Mouse (Mus musculus) MEL (cell line): ENCODE measurements around the gene Hoxb9. TPM values are rescaled to one million over a fixed set of nuclear protein-coding genes. Genes with fewer than 3 reads are reported as not detected.

Experiments used
- DNase-seq: peaks from one replicate; pipeline ENCODE4 v3.0.0; 2011; ENCODE audit warnings: low read depth, low spot score
- H3K27ac ChIP-seq: 2 replicates; pipeline ENCODE4 v1.5.1; 2012; ENCODE audit warnings: low read depth, mild to moderate bottlenecking, control low read depth, low read length, moderate library complexity; ENCODE audit not compliant: control insufficient read depth
- H3K27me3 ChIP-seq, 2 experiments: fragments of 150-350 bp in 1 of 2; sonication (generic) in 1 of 2; 2 replicates each; pipeline ENCODE4 v1.6.1; 2012; ENCODE audit warnings: low read length in 2 of 2, mild to moderate bottlenecking in 2 of 2, improper control_type of control experiment in 1 of 2, moderate library complexity in 1 of 2; ENCODE audit not compliant: insufficient read depth in 2 of 2, control insufficient read depth in 1 of 2
- H3K36me3 ChIP-seq, 2 experiments: 2 replicates each; pipeline ENCODE4 v1.6.1; 2012 to 2014; ENCODE audit warnings: low read length in 2 of 2, improper control_type of control experiment in 1 of 2, inconsistent platforms in 1 of 2, mild to moderate bottlenecking in 1 of 2; ENCODE audit not compliant: insufficient read depth in 2 of 2, control insufficient read depth in 1 of 2
- H3K4me1 ChIP-seq, 2 experiments: fragments of 150-350 bp in 1 of 2; sonication (generic) in 1 of 2; 2 replicates each; pipeline ENCODE4 v1.6.1; 2012; ENCODE audit warnings: low read length in 2 of 2, improper control_type of control experiment in 1 of 2, mild to moderate bottlenecking in 1 of 2; ENCODE audit not compliant: insufficient read depth in 2 of 2, control insufficient read depth in 1 of 2
- H3K4me3 ChIP-seq, 2 experiments: fragments of 150-350 bp in 1 of 2; sonication (generic) in 1 of 2; 2 replicates each; pipeline ENCODE4 v1.5.1; 2012; ENCODE audit warnings: low read depth in 2 of 2, low read length in 2 of 2, mild to moderate bottlenecking in 2 of 2, moderate library complexity in 2 of 2, control low read depth in 1 of 2, improper control_type of control experiment in 1 of 2; ENCODE audit not compliant: control insufficient read depth in 1 of 2, insufficient read depth in 1 of 2
- H3K79me2 ChIP-seq: 2 replicates; pipeline ENCODE4 v1.6.1; 2012; ENCODE audit warnings: mild to moderate bottlenecking, low read length, moderate library complexity; ENCODE audit not compliant: control insufficient read depth, poor library complexity, insufficient read depth
- H3K9ac ChIP-seq: 2 replicates; pipeline ENCODE4 v1.6.1; 2012; ENCODE audit warnings: low read depth, mild to moderate bottlenecking, control low read depth, low read length, moderate library complexity; ENCODE audit not compliant: control insufficient read depth, poor library complexity, severe bottlenecking
- H3K9me3 ChIP-seq: fragments of 150-350 bp; sonication (generic); replicated peaks from 2 replicates; pipeline ENCODE4 v1.6.1; 2012; ENCODE audit warnings: mild to moderate bottlenecking, low read length, improper control_type of control experiment, moderate library complexity; ENCODE audit not compliant: insufficient read depth
- BHLHE40 ChIP-seq: IDR thresholded peaks from 2 replicates; pipeline ENCODE4 v1.6.1; 2012; ENCODE audit warnings: low read depth, mild to moderate bottlenecking, inconsistent platforms, low read length, improper control_type of control experiment, borderline replicate concordance
- GATA1 ChIP-seq: IDR thresholded peaks from 2 replicates; pipeline ENCODE4 v1.6.1; 2011; ENCODE audit warnings: low read depth, low read length, improper control_type of control experiment
- JUND ChIP-seq: IDR thresholded peaks from 2 replicates; pipeline ENCODE4 v1.6.1; 2011; ENCODE audit warnings: low read depth, mild to moderate bottlenecking, improper control_type of control experiment, low read length
- KAT2A ChIP-seq: conservative IDR thresholded peaks from 2 replicates; pipeline ENCODE4 v1.6.1; 2012; ENCODE audit warnings: low read depth, low read length, improper control_type of control experiment, inconsistent platforms
- MEF2A ChIP-seq: IDR thresholded peaks from 2 replicates; pipeline ENCODE4 v1.6.1; 2014; ENCODE audit warnings: low read depth, mild to moderate bottlenecking, inconsistent platforms, low read length, improper control_type of control experiment; ENCODE audit not compliant: poor library complexity, insufficient replicate concordance, severe bottlenecking; ENCODE audit errors: extremely low read depth
- MXI1 ChIP-seq: IDR thresholded peaks from 2 replicates; pipeline ENCODE4 v1.6.1; 2011; ENCODE audit warnings: mild to moderate bottlenecking, low read depth, low read length, improper control_type of control experiment
- NRF1 ChIP-seq: IDR thresholded peaks from 2 replicates; pipeline ENCODE4 v1.6.1; 2014; ENCODE audit warnings: low read depth, mild to moderate bottlenecking, inconsistent platforms, low read length, improper control_type of control experiment, moderate library complexity; ENCODE audit not compliant: poor library complexity, insufficient read depth, severe bottlenecking
- POLR2AphosphoS2 ChIP-seq: IDR thresholded peaks from 2 replicates; pipeline ENCODE4 v1.6.1; 2011; ENCODE audit warnings: low read length, improper control_type of control experiment
- SMC3 ChIP-seq: IDR thresholded peaks from 2 replicates; pipeline ENCODE4 v1.6.1; 2011; ENCODE audit warnings: low read depth, low read length, improper control_type of control experiment
- TAL1 ChIP-seq: IDR thresholded peaks from 2 replicates; pipeline ENCODE4 v1.6.1; 2012; ENCODE audit warnings: mild to moderate bottlenecking, inconsistent platforms, low read length, moderate library complexity, mixed read lengths
- TBP ChIP-seq: IDR thresholded peaks from 2 replicates; pipeline ENCODE4 v1.8.0; 2011; ENCODE audit warnings: low read depth, low read length, improper control_type of control experiment
- TCF12 ChIP-seq: IDR thresholded peaks from 2 replicates; pipeline ENCODE4 v1.6.1; 2014; ENCODE audit warnings: low read depth, mild to moderate bottlenecking, inconsistent platforms, low read length, improper control_type of control experiment, moderate library complexity
- ZC3H11A ChIP-seq: IDR thresholded peaks from 2 replicates; pipeline ENCODE4 v1.6.1; 2012; ENCODE audit warnings: low read depth, mild to moderate bottlenecking, inconsistent platforms, low read length, improper control_type of control experiment
- ZMIZ1 ChIP-seq: IDR thresholded peaks from 2 replicates; pipeline ENCODE4 v1.6.1; 2012; ENCODE audit warnings: low read depth, mild to moderate bottlenecking, inconsistent platforms, low read length, improper control_type of control experiment, moderate library complexity
- polyA plus RNA-seq, 2 experiments: library from polyadenylated mRNA; stranded (reverse) in 1 of 2; unstranded in 1 of 2; fragments of >175 nt in 1 of 2; fragments of >200 nt in 1 of 2; gene quantifications; 2 replicates each; pipeline versions ENCODE4 v1.2.1 to v1.2.4; 2012; ENCODE audit warnings: low replicate concordance in 2 of 2, low read depth in 1 of 2; ENCODE audit not compliant: insufficient read length in 2 of 2, insufficient read depth in 1 of 2, missing spikeins in 1 of 2
- total RNA-seq: library from RNA; depleted of rRNA; stranded (reverse); fragments of 300-350 nt; gene quantifications from 2 replicates; pipeline ENCODE4 v1.2.3, GENCODE M21; 2012

Gene Hoxb9
- total and polyA plus RNA-seq, 3 experiments = not detected

GRCm38 (mm10) chr11:96272024-96272921 is 1.0 kb downstream of the Hoxb9 start:
- DNase-seq = no peak
- Histone ChIP-seq H3K27ac (no peak overlapping the region), H3K4me1 (no peaks in the 10 kb centered on the region), H3K27me3 (peaks cover 7 to 13% of the 10 kb centered on the region in 2 experiments), H3K79me2 (no peaks in the 10 kb centered on the region), H3K36me3 (no peaks in the 10 kb centered on the region), H3K4me3 (no peak overlapping the region), H3K9me3 (no peaks in the 10 kb centered on the region), H3K9ac (no peak overlapping the region)
- TF ChIP-seq BHLHE40 = no peak

DNA sequence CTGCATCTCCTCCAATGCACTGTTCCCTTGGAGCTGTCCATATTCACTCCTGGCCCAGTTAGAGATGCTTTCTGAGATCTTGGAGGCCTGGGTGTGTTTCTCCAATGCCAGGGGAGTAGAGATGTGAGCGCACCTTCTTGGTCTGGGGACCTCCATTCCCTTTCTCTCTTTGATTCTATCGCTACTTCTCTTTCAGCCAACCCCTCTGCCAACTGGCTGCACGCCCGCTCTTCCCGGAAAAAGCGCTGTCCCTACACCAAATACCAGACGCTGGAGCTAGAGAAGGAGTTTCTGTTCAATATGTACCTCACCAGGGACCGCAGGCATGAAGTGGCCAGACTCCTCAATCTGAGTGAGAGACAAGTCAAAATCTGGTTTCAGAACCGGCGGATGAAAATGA is 3.2 kb downstream of the Hoxb9 start:
- H3K27me3 ChIP-seq = peaks cover 0 to 1% of the 10 kb centered on the region in 2 experiments; a peak in 2 of 4 replicates
- TF ChIP-seq GATA1 (no peak), TAL1 (no peak), KAT2A (no peak), SMC3 (no peak)
- TF ChIP-seq, all 39 proteins: peak for 0
- H3K79me2 ChIP-seq = no peaks in the 10 kb centered on the region
- no peaks in the 10 kb centered on the region for H3K4me1 ChIP-seq
- no peaks in the 10 kb centered on the region for H3K9me3 ChIP-seq
- no peaks in the 10 kb centered on the region for H3K36me3 ChIP-seq
- H3K9ac ChIP-seq = no peak overlapping the region
- DNase-seq = no peak
- no peak overlapping the region for H3K4me3 ChIP-seq
- H3K27ac ChIP-seq = no peak overlapping the region

DNA sequence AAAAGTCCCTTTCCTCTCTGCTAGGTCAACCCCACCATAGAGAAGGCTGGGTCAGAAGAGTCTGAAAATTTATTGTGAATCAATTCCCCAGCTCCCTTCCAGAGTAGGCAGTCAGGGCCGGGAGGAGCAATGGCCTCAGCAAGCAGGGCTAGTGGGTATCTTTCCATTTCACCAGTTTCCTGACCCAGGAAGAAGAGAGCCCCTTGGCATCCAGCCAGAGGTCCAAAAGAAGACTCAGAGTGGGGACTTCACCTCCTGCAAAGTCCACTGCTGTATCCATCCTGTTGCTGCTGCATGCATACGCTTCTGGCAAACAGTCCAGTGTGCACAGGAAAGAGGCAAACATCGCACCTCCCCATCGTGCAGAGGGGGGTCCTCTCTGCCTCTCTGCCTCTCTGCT is 4.6 kb downstream of the Hoxb9 start:
- no peaks in the 10 kb centered on the region for H3K36me3 ChIP-seq
- no peaks in the 10 kb centered on the region for H3K9me3 ChIP-seq
- DNase-seq = no peak

More for the DNA sequence above, 4.6 kb downstream of the Hoxb9 start:
- no peak for TF ChIP-seq POLR2AphosphoS2
- TF ChIP-seq ZC3H11A = no peak
- no peak for TF ChIP-seq ZMIZ1
- TF ChIP-seq NRF1 = no peak
- TF ChIP-seq JUND = no peak
- no peak for TF ChIP-seq MEF2A
- no peak for TF ChIP-seq TCF12
- TF ChIP-seq MXI1 = no peak
- no peak for TF ChIP-seq TBP
- H3K4me3 ChIP-seq = no peak overlapping the region
- H3K9ac ChIP-seq = no peak overlapping the region
- H3K4me1 ChIP-seq = no peaks in the 10 kb centered on the region
- H3K27ac ChIP-seq = no peak overlapping the region
- peaks cover 0 to 1% of the 10 kb centered on the region in 2 experiments; a peak in 2 of 4 replicates for H3K27me3 ChIP-seq
- no peaks in the 10 kb centered on the region for H3K79me2 ChIP-seq
